Mouse (Mus musculus): Measurements from ENCODE around the gene Chp1. TPM values are rescaled to one million over a fixed set of nuclear protein-coding genes. Genes with fewer than 3 reads are reported as not detected.
"Not testable (repeated sequence)": the region's sequence is repeated elsewhere in the genome, so short reads cannot be mapped to it uniquely, and the experiment has no call there.

The Chp1 gene
- polyA plus RNA-seq, 1 experiment, result 142 TPM

GRCm38 (mm10) chr2:119617841-119618198, 70.3 kb downstream of the Chp1 start:
- DNase-seq (ENCODE audit: low read depth, low spot score), result peak; percentile 24
- WGBS, result under 1% methylated on average over 13 of the region's 13 CpGs

DNA sequence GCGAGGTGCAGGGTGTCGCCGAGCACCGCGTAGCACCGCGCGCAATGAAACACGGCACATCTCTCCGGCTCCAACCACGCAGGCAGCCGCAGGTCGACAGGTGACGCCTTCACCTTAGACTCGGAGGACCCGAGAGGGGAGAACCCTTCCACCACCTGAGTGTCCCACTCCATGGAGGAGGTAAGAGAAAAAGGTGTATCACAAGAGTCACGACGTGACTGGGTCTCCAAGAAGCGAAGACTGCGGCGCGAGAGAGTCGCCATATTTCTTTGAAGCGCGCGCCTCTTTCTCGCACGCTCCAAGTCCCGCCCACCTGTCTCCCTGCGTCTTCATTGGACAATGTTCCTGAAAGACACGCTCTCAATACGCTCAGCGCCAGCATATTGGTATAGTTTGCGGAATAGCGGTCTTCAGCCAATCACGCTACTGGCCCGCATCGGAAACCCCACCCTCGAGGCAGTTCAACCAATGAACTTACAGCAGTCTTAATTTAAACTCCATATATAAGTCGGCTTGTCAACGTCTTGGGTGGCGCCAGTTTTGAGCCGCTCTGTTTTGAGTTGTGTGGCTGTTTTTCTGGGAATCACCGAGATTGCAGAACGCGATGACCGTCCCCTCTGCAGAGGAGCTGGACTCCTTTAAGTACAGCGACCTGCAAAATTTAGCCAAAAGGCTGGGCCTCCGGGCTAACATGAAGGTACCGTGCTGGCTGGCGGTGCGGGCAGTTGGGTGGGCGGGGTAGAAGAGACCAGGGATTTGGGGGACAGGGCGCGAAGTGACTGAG, 70.9 kb downstream of the Chp1 start, which contains the start of the genes Nusap1 and Oip5:
Nusap1 (plus strand) TSS at position 100 of the 784 bp plus-strand sequence.
Oip5 (minus strand) TSS at position 271 of the 784 bp plus-strand sequence.
- DNase-seq (ENCODE audit: low read depth, low spot score), result peak; percentile 94
- under 1% methylated on average over 55 of the region's 55 CpGs for WGBS

DNA sequence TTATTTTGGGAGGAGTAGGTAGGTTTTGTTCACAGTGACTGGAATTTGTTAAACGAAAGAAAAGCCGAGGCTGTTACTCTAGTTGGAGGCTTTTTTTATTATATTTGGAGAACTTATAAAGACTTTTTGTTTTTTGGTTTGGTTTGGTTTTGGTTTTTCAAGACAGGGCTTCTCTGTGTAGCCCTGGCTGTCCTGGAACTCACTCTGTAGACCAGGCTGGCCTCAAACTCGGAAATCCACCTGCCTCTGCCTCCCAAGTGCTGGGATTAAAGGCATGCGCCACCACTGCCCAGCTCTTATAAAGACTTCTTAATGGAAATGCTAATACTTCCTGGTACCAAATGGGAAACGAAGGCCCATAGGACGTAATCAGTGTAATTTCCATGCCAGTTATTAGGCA, 71.5 kb downstream of the Chp1 start:
- not testable (repeated sequence) for DNase-seq (ENCODE audit: low read depth, low spot score)
- 4% methylated on average over 6 of the region's 6 CpGs for WGBS

- no peak for DNase-seq (ENCODE audit: low read depth, low spot score)
- 58% methylated on average over 2 of the region's 2 CpGs for WGBS
These were observed 73.8 kb downstream of the Chp1 start for GRCm38 (mm10) chr2:119621302-119621701.

Other genes starting within 250 kb of the Chp1 start
- gene Dll4, start 221.9 kb upstream of the Chp1 start, polyA plus RNA-seq (2012; rRNA removed), result 15.6 and 17.0 TPM in 2 replicates
- gene Chac1, start 196.5 kb upstream of the Chp1 start, polyA plus RNA-seq (2012; rRNA removed), result 5.3 and 6.8 TPM in 2 replicates
- 6.9 and 8.4 TPM in 2 replicates for gene Ino80, start 70.0 kb upstream of the Chp1 start, polyA plus RNA-seq (2012; rRNA removed)
- 0.12 and 0.16 TPM in 2 replicates for gene Exd1, start 70 bp upstream of the Chp1 start, polyA plus RNA-seq (2012; rRNA removed)
- 3.6 and 4.2 TPM in 2 replicates for gene Nusap1, start 70.6 kb downstream of the Chp1 start, polyA plus RNA-seq (2012; rRNA removed)
- gene Oip5, start 70.8 kb downstream of the Chp1 start, polyA plus RNA-seq (2012; rRNA removed), result 5.0 and 7.2 TPM in 2 replicates
- 4.8 and 5.2 TPM in 2 replicates for gene Ndufaf1, start 115.1 kb downstream of the Chp1 start, polyA plus RNA-seq (2012; rRNA removed)
- gene Rtf1, start 127.4 kb downstream of the Chp1 start, polyA plus RNA-seq (2012; rRNA removed), result 6.3 and 6.5 TPM in 2 replicates
- 32.1 and 41.0 TPM in 2 replicates for gene Itpka, start 194.6 kb downstream of the Chp1 start, polyA plus RNA-seq (2012; rRNA removed)
- 2.1 and 3.0 TPM in 2 replicates for gene Ltk, start 212.7 kb downstream of the Chp1 start, polyA plus RNA-seq (2012; rRNA removed)
- 12.1 and 15.2 TPM in 2 replicates for gene Rpap1, start 239.8 kb downstream of the Chp1 start, polyA plus RNA-seq (2012; rRNA removed)

All from large intestine, adult 2 months (tissue).